Mouse (Mus musculus): ENCODE measurements around the gene Tmem150c. TPM values are rescaled to one million over a fixed set of nuclear protein-coding genes. Genes with fewer than 3 reads are reported as not detected.
A peak's percentile ranks its signal among the peaks of the same experiment; 100 is the strongest.

Tmem150c gene
- polyA plus RNA-seq, 1 experiment from 2014 or later: 17.0 TPM

DNA sequence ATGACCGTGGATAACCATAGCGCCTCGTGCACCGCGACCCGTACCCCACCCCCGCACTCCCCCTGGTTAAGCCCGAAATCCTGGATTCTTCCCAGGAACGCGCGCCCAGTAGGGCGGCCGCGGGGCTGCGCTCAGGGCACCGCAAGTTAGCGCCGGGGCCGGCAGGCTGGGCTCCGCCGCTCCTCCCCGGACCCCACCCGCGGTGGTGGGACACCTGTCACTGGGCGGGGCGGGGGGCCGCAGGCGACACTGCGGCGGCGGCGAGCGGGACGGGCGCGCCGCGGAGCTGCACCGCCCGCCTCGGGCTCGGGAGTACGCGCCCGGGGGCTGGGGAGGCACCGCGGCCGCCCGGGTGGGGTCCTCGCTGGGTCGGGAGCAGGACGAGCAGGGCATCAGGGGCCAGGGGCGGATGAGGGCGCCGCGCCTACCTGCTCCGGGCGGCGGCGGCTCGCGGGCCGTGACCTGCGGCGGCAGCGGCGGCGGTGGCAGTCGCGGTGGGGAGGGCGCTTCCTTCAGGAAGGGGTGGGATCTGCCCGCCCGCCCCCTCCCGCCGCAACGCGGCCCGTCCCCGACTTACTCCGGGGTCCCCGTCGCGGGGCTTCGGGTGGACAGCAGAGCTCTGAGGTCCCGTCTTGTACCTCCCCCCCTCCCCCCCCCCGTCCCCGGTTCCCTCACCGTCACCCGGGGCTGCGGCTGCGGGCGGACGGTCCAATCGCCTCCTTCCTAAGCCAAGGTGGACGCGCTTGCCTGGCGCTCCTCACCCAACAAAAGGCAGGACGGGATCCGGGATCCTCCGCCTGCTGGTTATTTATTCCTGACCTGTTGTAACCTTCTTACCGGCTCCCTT lies 594 bp downstream of the Tmem150c start:
- Histone ChIP-seq H3K4me3 (ENCODE audit: low read depth, low read length) (peak overlapping the region; percentile 73), H3K9ac (ENCODE audit: low read length) (peak overlapping the region; percentile 90), H3K4me1 (ENCODE audit: control insufficient read depth, insufficient read depth, low read length) (no peaks in the 10 kb centered on the region), H3K4me2 (ENCODE audit: low read length) (peak overlapping the region; percentile 94), H3K36me3 (ENCODE audit: control insufficient read depth, insufficient read depth, low read length) (no peaks in the 10 kb centered on the region), H3K27ac (ENCODE audit: low read depth, low read length) (peak overlapping the region; percentile 68; the same call in 1 of the 2 replicates), H3K27me3 (replicated peaks; ENCODE audit: control insufficient read depth, insufficient read depth, low read length) (no peaks in the 10 kb centered on the region), H3K9me3 (replicated peaks; ENCODE audit: control insufficient read depth, low read length) (no peaks in the 10 kb centered on the region)
- WGBS: 2% methylated on average over 61 of the region's 101 CpGs
- ATAC-seq (peak; percentile 80), DNase-seq (ENCODE audit: low spot score) (peak; percentile 49)

DNA sequence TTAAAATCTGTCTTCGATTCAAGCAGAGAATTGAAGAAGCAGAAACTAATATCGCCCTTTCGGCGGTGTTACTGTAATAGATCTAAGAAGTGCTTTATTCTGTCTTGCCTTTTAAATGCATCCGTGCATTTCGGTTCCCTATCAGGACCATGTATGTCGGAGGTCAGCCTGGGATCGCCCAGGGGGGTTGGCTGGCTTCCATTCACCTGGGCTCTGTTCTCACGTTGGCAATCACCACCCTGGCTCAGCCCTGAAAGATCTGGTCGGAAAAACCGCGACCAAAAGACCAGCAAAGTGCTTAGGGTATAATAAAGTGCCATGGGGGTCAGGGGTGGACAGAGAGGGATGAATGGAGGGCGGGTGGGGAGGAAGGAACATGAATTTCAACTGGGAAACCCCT lies 1.3 kb downstream of the Tmem150c start:
- 14% methylated on average over 13 of the region's 13 CpGs for WGBS
- no peak overlapping the region for H3K27ac ChIP-seq (ENCODE audit: low read depth, low read length)
- DNase-seq (ENCODE audit: low spot score): no peak

DNA sequence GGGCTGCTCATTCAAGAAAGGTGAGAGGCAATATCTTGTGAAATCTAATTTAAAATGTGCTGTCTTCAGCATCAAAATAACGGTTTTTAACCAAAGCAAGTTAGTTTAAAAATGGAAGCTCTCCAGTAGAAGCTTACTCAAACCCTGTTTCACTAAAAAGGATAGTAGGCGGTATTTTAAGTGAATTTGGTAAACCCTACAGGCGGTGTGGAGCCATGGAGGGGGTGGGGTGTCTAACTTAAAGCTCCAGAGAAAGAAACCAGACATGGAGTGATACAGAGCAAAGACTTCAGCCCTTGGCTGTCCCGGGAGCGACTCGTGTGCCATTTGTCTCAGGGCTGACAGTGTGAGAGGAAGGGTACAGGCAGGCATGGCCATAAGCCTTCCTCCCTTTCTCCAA lies 4.0 kb downstream of the Tmem150c start:
- Histone ChIP-seq H3K27me3 (replicated peaks; ENCODE audit: control insufficient read depth, insufficient read depth, low read length) (no peaks in the 10 kb centered on the region), H3K4me3 (ENCODE audit: low read depth, low read length) (no peak overlapping the region), H3K9ac (ENCODE audit: low read length) (no peak overlapping the region), H3K4me2 (ENCODE audit: low read length) (no peak overlapping the region), H3K4me1 (ENCODE audit: control insufficient read depth, insufficient read depth, low read length) (no peaks in the 10 kb centered on the region), H3K27ac (ENCODE audit: low read depth, low read length) (no peak overlapping the region), H3K9me3 (replicated peaks; ENCODE audit: control insufficient read depth, low read length) (no peaks in the 10 kb centered on the region), H3K36me3 (ENCODE audit: control insufficient read depth, insufficient read depth, low read length) (no peaks in the 10 kb centered on the region)
- 87% methylated on average over 6 of the region's 6 CpGs for WGBS
- DNase-seq (ENCODE audit: low spot score): no peak
- no peak for ATAC-seq

More for the DNA sequence above, 1.3 kb downstream of the Tmem150c start:
- Histone ChIP-seq H3K27me3 (replicated peaks; ENCODE audit: control insufficient read depth, insufficient read depth, low read length) (no peaks in the 10 kb centered on the region), H3K4me3 (ENCODE audit: low read depth, low read length) (peak overlapping the region; percentile 73), H3K9ac (ENCODE audit: low read length) (peak overlapping the region; percentile 90), H3K4me1 (ENCODE audit: control insufficient read depth, insufficient read depth, low read length) (no peaks in the 10 kb centered on the region), H3K9me3 (replicated peaks; ENCODE audit: control insufficient read depth, low read length) (no peaks in the 10 kb centered on the region), H3K36me3 (ENCODE audit: control insufficient read depth, insufficient read depth, low read length) (no peaks in the 10 kb centered on the region), H3K4me2 (ENCODE audit: low read length) (peak overlapping the region; percentile 94)
- peak; percentile 8; the same call in 1 of the 2 replicates for ATAC-seq

DNA sequence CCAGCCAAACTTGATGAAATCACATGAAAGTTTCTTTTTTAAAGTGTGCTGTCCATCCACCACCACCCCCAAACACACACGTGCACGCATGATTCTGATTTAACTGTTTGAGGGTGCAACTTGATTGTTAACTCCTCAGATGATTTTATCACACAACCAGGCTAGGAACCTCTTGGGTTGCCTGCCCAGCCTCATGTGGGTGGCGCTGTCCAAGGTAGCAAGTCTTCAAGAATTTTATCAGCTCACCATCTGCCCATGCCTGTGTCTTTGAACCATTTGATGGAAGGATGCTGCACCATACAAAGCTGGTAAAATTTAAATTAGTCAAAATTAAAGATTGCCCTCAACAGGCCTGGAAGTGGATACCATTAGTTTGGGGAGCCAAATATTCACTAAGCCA lies 9.6 kb downstream of the Tmem150c start:
- H3K27ac ChIP-seq (ENCODE audit: low read depth, low read length): no peak overlapping the region
- H3K4me2 ChIP-seq (ENCODE audit: low read length): no peak overlapping the region
- 73% methylated on average over 3 of the region's 3 CpGs for WGBS
- no peak for ATAC-seq
- no peaks in the 10 kb centered on the region for H3K4me1 ChIP-seq (ENCODE audit: control insufficient read depth, insufficient read depth, low read length)
- H3K27me3 ChIP-seq (replicated peaks; ENCODE audit: control insufficient read depth, insufficient read depth, low read length): no peaks in the 10 kb centered on the region
- H3K9ac ChIP-seq (ENCODE audit: low read length): no peak overlapping the region
- no peaks in the 10 kb centered on the region for H3K9me3 ChIP-seq (replicated peaks; ENCODE audit: control insufficient read depth, low read length)
- no peak overlapping the region for H3K4me3 ChIP-seq (ENCODE audit: low read depth, low read length)
- DNase-seq (ENCODE audit: low spot score): no peak
- no peaks in the 10 kb centered on the region for H3K36me3 ChIP-seq (ENCODE audit: control insufficient read depth, insufficient read depth, low read length)

DNA sequence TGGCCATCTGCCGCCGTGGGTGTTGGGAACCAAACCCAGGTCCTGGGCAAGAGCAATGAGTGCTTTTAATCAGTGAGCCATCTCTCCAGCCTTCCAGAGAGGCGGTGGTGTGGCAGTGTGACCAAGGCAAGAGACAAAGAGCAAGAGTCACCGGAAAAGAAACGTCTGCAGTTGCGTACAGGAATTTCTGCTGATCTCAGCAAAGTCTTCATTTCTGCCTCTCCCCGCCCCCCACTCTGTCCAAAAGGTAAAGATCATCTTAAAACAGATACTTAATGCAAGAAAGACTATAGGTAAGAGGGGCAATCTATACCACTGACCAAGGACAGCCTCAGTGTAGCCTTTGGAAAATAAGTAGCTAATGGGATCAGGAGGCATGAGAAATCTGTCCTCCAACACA lies 14.8 kb downstream of the Tmem150c start:
- H3K27me3 ChIP-seq (replicated peaks; ENCODE audit: control insufficient read depth, insufficient read depth, low read length): no peaks in the 10 kb centered on the region
- no peak overlapping the region for H3K4me2 ChIP-seq (ENCODE audit: low read length)
- H3K9ac ChIP-seq (ENCODE audit: low read length): no peak overlapping the region
- no peaks in the 10 kb centered on the region for H3K36me3 ChIP-seq (ENCODE audit: control insufficient read depth, insufficient read depth, low read length)
- H3K9me3 ChIP-seq (replicated peaks; ENCODE audit: control insufficient read depth, low read length): no peaks in the 10 kb centered on the region
- no peak overlapping the region for H3K4me3 ChIP-seq (ENCODE audit: low read depth, low read length)
- H3K4me1 ChIP-seq (ENCODE audit: control insufficient read depth, insufficient read depth, low read length): no peaks in the 10 kb centered on the region
- no peak for DNase-seq (ENCODE audit: low spot score)
- 92% methylated on average over 7 of the region's 7 CpGs for WGBS
- H3K27ac ChIP-seq (ENCODE audit: low read depth, low read length): no peak overlapping the region
- no peak for ATAC-seq

DNA sequence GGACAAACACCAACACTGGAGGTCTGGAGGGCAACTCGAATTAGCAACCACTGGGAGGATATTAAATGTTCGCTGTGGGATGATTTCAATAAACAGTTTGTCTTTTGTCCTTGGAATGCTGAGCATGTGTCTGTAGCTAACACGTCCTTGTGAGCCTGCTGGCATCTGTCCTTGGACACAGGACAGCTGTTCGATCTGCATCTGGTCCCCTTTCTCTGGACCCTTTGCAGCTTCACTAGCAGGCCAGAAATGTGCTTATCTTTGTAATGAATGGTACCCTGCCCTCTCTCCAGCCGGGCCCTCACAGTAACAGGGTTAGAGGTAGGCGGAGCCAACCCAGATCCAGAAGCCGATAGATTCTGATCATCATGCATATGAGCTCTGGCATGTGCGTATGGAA lies 32.3 kb downstream of the Tmem150c start:
- no peak for DNase-seq (ENCODE audit: low spot score)
- no peak overlapping the region for H3K4me2 ChIP-seq (ENCODE audit: low read length)
- H3K27ac ChIP-seq (ENCODE audit: low read depth, low read length): no peak overlapping the region
- H3K36me3 ChIP-seq (ENCODE audit: control insufficient read depth, insufficient read depth, low read length): no peaks in the 10 kb centered on the region
- WGBS: 71% methylated on average over 8 of the region's 8 CpGs
- no peaks in the 10 kb centered on the region for H3K9me3 ChIP-seq (replicated peaks; ENCODE audit: control insufficient read depth, low read length)
- no peak for ATAC-seq
- H3K4me1 ChIP-seq (ENCODE audit: control insufficient read depth, insufficient read depth, low read length): peaks cover 2% of the 10 kb centered on the region; the same call in 1 of the 2 replicates
- no peaks in the 10 kb centered on the region for H3K27me3 ChIP-seq (replicated peaks; ENCODE audit: control insufficient read depth, insufficient read depth, low read length)
- H3K9ac ChIP-seq (ENCODE audit: low read length): no peak overlapping the region
- H3K4me3 ChIP-seq (ENCODE audit: low read depth, low read length): no peak overlapping the region

DNA sequence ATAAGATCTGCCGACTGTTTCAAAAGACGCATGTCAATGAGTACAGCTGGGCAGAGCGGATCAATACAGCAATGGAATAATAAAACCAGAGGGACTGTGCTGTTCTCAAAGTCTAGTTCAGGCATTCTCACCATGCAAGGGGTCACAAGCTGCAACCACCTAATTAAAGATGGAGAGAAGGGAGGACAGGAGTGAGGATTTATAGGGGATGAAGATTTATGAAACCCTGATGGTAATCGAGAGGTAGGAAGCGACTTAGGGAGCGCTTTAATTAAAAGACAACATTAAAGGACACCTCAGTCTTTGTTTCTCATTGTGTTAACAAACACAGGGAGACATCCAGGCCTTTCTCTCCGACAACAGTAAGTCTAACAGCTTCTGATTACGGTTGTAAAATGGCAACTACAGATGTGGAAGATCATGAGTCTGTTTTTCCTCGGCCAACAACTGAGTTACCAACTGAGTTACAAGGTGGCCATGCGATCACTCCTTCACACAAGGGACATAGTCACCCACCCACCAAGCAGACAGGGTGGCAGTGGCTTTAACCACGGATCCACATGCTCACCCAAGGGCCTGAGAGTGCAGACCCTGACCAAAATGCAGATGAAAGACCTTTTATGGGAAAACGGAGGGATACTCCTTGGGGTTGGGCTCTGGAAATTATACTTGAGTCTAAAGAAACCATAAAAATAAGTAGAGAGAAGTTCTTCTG lies 34.0 kb downstream of the Tmem150c start:
- 81% methylated on average over 12 of the region's 12 CpGs for WGBS
- peaks cover 7% of the 10 kb centered on the region; the same call in 1 of the 2 replicates for H3K4me1 ChIP-seq (ENCODE audit: control insufficient read depth, insufficient read depth, low read length)
- H3K4me2 ChIP-seq (ENCODE audit: low read length): no peak overlapping the region
- no peak overlapping the region for H3K4me3 ChIP-seq (ENCODE audit: low read depth, low read length)
- no peaks in the 10 kb centered on the region for H3K27me3 ChIP-seq (replicated peaks; ENCODE audit: control insufficient read depth, insufficient read depth, low read length)
- H3K27ac ChIP-seq (ENCODE audit: low read depth, low read length): no peak overlapping the region
- DNase-seq (ENCODE audit: low spot score) (no peak), ATAC-seq (no peak)
- no peaks in the 10 kb centered on the region for H3K36me3 ChIP-seq (ENCODE audit: control insufficient read depth, insufficient read depth, low read length)
- no peaks in the 10 kb centered on the region for H3K9me3 ChIP-seq (replicated peaks; ENCODE audit: control insufficient read depth, low read length)
- H3K9ac ChIP-seq (ENCODE audit: low read length): no peak overlapping the region

DNA sequence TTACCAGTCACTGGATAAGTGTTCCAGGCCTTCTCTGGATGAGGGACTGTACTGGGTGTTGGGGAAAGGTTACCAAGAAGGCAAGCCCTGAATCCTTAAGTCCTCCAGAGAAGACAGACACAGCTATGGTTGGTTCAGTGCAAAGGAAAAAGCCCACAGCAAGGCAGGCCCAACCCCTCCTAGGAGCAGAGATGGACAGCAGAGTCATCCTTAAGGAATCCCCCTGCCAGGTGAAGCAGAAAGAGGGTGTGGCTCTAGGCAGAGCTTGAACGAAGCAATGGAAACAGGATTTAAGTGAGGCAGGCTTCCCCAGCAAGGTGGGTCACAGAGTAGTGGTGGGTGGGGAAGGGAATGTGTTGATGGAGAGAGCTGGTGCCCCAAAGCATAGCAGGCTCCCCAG lies 35.1 kb downstream of the Tmem150c start:
- no peaks in the 10 kb centered on the region for H3K36me3 ChIP-seq (ENCODE audit: control insufficient read depth, insufficient read depth, low read length)
- no peaks in the 10 kb centered on the region for H3K27me3 ChIP-seq (replicated peaks; ENCODE audit: control insufficient read depth, insufficient read depth, low read length)
- DNase-seq (ENCODE audit: low spot score) (no peak), ATAC-seq (no peak)
- H3K4me3 ChIP-seq (ENCODE audit: low read depth, low read length): no peak overlapping the region
- no peak overlapping the region for H3K27ac ChIP-seq (ENCODE audit: low read depth, low read length)
- H3K4me2 ChIP-seq (ENCODE audit: low read length): no peak overlapping the region
- peaks cover 7% of the 10 kb centered on the region; the same call in 1 of the 2 replicates for H3K4me1 ChIP-seq (ENCODE audit: control insufficient read depth, insufficient read depth, low read length)
- H3K9me3 ChIP-seq (replicated peaks; ENCODE audit: control insufficient read depth, low read length): no peaks in the 10 kb centered on the region
- no peak overlapping the region for H3K9ac ChIP-seq (ENCODE audit: low read length)
- WGBS: 43% methylated on average over 1 of the region's 1 CpGs

DNA sequence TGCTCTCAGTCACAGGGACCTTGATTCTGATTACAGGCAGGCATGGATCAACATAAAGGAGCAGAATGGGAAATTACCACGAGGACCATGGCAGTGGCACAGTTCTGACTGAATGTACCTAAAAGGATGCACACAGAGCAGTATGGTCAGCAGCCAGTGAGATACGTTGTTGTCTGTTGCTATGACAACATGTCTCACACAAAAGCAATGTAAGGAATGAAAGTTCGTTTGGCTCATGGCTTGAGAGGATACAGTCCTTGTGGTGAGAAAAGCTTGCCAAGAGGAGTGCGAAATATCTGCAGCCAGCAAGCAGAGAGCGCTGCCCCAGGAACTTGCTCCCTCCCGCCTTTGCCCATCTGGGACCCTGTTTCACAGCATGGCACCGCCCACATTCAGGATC lies 36.3 kb downstream of the Tmem150c start:
- no peak overlapping the region for H3K9ac ChIP-seq (ENCODE audit: low read length)
- no peak overlapping the region for H3K4me2 ChIP-seq (ENCODE audit: low read length)
- H3K4me1 ChIP-seq (ENCODE audit: control insufficient read depth, insufficient read depth, low read length): peaks cover 14% of the 10 kb centered on the region; the same call in 1 of the 2 replicates
- 44% methylated on average over 7 of the region's 7 CpGs for WGBS
- DNase-seq (ENCODE audit: low spot score): peak; percentile 65
- H3K27ac ChIP-seq (ENCODE audit: low read depth, low read length): peak overlapping the region; percentile 33; the same call in 1 of the 2 replicates
- H3K4me3 ChIP-seq (ENCODE audit: low read depth, low read length): no peak overlapping the region
- no peaks in the 10 kb centered on the region for H3K9me3 ChIP-seq (replicated peaks; ENCODE audit: control insufficient read depth, low read length)
- H3K27me3 ChIP-seq (replicated peaks; ENCODE audit: control insufficient read depth, insufficient read depth, low read length): no peaks in the 10 kb centered on the region
- H3K36me3 ChIP-seq (ENCODE audit: control insufficient read depth, insufficient read depth, low read length): no peaks in the 10 kb centered on the region
- peak; percentile 13; the same call in 1 of the 2 replicates for ATAC-seq
